Mouse (Mus musculus) mammary gland, adult 2 months (tissue): ENCODE data around the gene Manea. TPM values are rescaled to one million over a fixed set of nuclear protein-coding genes. Genes with fewer than 3 reads are reported as not detected.

ENCODE experiments used
- polyA plus RNA-seq: library from polyadenylated mRNA; depleted of rRNA; stranded (reverse); fragments of >200 nt; gene quantifications from 2 replicates; pipeline ENCODE4 v1.2.3, GENCODE M21; 2012; ENCODE audit warnings: low replicate concordance; rRNA removed

Manea gene
- polyA plus RNA-seq: 5.4 and 35.6 TPM in 2 replicates

DNA sequence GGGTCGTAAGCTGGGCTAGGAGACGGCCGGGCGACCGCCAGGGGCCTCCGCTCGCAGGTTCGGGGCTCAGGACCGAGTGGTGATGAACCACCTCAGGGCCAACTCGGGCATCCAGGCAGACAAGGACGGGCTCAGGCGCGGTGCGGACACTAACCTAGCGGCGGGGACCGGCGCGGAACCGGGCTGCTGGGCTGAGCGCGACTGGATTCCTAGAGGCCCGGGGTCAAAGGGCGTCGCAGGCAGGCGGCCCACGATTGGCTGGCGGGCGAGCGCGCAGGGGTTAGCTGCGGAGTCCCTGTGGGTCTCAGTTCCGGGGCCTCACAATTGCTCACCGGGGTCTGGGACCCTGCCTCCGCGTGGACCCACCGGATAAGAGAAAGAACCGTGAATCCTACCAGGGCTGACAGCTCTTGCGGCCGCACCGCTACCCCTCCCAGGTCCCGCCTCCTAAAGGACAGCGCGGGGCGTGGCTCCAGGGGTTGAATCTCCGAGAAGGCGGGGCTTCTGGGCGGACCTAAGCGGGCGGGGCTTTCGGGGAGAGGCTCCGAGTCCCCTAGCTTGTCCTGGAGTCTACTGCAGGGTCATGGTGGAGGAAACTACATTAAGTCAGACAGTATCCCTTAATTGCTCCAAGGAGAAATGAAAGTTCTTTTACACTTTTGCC is at the start of gene Manea:
Gene Manea (minus strand): TSS at position 449 of the 664 bp plus-strand sequence.

